Mouse (Mus musculus): ENCODE measurements at regions not wholly inside any gene's neighbourhood (a gene's known extent, or its start where the extent isn't known, plus 50 kb on each side); places are given as distances from the start of the nearest gene placed in this dataset.

DNA sequence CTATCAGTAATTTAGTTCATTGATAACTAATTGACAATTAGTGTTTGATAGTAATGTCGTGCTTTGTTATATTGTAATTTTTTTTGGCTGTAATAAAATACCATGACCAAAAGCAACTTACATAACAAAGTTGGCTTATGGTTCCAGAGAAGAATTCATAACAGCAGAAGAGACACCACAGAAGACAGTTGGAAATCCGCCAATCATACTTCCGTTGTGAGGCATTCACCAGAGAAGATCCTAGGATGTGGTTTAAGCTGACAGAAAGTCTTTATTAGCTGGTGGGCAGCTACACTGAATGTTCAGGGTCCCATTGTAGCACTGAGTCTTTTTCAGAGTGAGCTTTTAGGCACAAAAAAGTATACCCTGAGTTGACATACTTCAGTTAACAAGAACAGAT lies 109.9 kb downstream of the Sec23a start:
- DNase-seq (ENCODE audit: low spot score in 2 of 2): no peak

DNA sequence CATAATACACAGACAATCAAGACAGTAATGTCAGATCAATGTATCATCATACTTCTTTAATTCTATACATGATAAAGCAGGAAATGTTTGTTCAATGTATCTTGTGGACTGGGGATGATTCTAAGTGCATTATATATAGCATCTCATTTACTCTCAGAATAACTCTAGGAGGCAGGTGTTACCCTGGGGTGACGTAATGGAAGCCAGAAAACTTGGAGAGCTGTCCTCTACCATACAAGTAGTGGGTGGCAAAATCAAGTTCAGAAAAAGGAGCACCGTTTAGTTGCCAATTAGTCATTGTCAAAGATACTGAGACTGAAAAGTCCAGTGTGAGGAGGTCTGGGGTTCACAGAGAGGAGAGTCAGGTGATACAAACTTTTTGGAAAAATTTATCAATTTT lies 136.0 kb downstream of the Sec23a start:
- no peak for DNase-seq (ENCODE audit: low spot score in 2 of 2)

DNA sequence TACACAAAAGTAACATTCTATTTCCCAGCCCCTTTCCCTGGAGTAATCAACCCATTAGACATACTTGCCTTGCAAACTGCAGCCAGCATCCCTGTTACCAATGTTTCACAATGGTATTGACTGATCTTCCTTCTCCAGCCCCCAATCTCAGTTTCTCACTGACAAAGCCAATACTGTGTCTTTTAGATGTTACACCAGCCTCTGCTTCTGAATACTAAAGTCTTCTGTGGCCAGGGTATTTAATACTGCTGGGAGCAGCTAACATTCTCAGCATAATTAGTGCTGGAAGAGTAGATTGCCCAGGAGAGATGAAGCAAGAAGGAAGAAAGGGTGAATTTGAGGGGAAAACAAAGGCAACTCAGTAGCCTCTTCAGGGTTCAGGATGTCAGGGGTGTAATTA lies 139.4 kb downstream of the Sec23a start:
- DNase-seq (ENCODE audit: low spot score in 2 of 2): no peak

DNA sequence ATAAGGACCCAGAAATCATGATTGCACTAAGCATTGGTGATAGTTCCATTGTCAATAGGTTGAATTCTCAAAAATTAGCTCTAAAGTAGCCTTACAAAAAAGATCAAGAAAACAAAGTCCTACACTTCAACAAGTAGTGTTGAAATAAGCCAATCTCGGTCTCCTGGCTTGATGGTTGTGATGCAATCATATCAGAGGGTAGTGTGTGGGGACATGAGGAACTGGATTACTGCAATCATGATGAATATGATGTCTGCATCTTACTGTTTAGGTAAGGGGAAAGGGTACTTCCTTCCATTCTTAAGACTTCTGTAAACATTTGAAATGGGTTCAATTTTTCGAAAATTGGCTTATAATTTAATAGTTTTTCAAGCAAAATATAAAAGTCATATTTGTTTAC lies 155.3 kb downstream of the Sec23a start:
- DNase-seq (ENCODE audit: low spot score in 2 of 2): no peak

DNA sequence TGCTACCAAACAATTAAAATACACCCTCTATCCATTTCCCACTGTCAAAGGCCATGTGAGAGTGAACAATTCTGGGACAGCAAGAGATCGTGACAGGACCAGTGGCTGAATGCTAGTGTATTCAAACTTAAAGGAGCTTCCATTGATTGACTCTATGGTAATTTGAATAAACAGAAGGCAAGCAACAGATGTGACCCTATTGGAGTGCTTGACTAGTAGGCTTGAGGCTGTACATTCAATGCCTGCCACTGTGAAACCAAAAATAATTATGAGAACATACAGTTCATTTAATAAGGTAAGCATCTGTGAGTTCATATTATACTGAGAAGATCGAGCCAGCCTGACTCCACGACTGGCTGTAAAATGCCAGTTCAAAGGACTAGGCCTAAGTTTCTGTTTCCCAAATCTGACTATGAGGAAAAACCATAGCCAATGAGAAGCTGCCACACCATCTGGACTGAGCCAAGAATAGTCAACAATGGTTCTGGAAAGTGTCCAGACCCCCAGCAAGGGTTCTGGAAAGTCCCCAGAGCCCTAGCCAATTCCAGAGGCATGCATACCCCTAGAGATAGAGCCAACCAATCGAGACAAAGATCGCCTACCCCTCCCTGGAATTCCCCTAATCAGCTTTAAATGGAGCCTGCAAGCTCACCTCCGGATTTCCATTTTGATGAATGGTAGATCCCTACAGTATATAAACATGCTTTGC lies 160.0 kb downstream of the Sec23a start:
- no peak for DNase-seq (ENCODE audit: low spot score in 2 of 2)

DNA sequence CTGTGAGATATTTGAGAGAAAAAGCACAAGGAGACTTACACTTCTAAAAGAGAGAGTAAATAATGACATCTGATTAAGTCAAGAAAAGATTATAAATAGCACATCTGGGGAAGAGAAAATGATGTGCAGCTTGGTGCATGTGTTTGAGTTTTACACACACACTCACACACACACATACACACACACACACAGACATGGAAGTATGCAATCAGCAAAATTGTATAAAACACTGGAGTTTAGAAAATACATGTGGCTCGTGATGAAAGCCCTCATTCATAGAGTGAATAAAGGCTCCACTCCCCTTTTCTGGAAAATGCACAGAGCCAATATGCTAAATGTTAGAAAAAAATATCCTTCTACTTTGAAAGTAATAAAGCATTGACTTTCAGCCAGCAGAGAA lies 182.2 kb downstream of the Sec23a start:
- no peak for DNase-seq (ENCODE audit: low spot score in 2 of 2)

DNA sequence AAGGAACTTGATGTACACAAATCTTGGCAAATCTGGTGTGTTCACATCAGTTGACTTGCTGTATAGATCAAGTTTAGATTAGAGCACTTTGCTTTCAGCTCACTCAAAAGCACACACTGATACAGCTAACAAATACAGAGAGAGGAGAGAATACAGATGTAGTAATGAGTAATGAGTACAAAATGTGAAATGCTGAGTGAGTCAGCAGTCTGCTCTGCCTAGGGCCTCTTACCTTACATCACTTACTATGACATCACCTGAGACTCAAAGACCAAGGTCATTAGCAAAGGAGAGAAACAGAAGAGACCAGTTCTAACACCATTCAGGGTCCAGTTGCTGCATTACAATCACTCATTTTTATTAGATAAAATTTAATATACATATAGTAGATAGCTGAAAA lies 184.0 kb downstream of the Sec23a start:
- DNase-seq (ENCODE audit: low spot score in 2 of 2): no peak

DNA sequence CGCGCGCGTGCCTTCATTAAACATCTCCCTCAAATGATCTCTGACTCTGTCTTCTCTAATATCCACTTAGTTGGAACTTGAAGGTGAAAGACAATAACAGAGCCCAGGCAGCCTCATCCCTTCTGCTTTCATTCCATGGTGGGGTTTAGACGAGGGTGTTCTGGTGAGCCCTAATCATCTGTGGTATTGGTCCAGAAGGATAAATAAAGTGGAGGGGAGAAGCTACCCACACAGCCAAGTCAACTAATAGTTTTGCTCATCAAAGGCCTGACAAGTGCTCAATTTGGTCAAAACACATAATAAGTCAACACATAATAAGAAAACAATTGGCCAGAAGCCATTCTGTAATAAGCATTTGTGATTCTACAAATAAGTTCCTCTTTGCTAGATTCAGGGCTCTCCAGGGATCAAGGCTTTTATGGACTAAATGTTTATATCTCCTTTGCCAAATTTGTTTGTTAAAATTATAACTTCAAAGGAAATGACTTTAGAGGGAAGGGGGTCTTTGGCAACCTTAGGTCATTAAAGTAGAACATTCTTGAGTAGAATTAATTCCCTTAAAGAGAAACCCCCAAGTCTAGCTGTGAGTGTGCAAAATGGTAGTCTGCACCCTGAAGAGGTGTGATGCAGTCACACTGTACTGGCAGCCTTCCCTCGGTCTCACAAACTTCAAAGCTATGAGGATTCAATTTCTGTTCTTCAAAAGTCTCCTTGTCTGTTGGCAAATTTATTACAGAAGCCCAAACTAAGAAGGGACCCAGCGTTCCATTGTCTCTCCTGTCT lies 186.5 kb downstream of the Sec23a start:
- DNase-seq (ENCODE audit: low spot score in 2 of 2): no peak

DNA sequence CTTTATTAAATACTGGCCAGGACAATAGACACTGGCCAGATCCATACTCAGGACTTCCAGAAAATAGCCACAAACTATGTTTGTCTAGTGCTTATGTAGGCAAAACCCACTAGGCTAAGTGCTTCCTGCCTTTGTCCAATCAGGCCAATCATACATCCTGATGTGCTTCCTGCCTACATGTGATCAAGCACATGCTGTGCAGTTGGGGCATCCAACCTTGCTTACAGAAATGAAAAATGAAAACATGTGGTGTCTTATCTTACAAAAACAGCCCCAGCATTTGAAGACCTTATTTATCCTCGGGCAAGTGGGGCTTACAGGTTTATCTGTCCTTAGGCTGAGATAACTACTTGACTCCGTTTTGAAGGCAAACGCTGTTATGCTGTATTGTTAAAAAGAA lies 188.8 kb downstream of the Sec23a start:
- DNase-seq (ENCODE audit: low spot score in 2 of 2): no peak

DNA sequence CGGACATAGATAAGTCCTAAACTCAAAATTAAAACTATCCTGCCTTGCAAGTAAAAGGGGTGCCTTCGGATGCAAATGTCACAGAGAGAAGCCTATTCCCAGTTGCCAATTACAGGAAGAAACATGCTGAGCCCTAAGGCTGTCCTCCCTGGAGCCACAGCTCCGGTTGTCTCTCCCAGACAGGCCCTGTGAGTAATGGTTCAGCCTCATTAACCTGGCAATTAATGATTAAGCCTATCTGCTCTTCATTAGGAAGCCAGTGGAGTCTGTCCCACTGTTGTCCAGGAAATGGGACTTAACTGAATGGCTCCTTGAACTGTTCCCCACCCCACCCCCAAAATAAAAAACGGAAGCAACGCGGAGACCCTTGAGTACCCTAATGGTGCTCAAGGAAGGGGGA lies 207.7 kb downstream of the Sec23a start:
- no peak for DNase-seq (ENCODE audit: low spot score in 2 of 2)

DNA sequence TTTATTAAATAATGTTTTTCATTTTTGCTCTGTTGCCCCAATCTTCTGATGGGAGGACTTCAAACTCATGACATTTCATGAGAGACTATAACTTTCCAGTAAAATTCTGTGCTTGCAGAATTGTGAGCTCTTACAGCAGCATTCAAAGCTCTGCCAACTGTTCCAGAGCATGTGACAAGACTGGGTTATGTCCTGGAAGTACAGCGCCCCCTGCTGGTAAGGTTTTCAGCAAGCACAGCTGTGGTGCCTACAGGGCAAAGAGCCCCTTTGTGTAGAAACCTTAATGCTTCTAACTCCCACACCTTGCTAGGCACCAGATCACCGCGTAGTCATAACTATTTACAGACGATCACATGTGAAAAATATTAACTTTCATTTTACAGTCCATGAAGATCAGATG lies 209.4 kb downstream of the Sec23a start:
- peak; percentile 71 to 88 for DNase-seq (ENCODE audit: low spot score in 2 of 2)
